Mouse (Mus musculus) E14TG2a.4 (cell line): ENCODE measurements around the gene Cldn10.
"Not testable (repeated sequence)": the region's sequence is repeated elsewhere in the genome, so short reads cannot be mapped to it uniquely, and the experiment has no call there.

Source experiments
- H3K27me3 ChIP-seq: 2 replicates; pipeline ENCODE4 v1.6.1; 2014; ENCODE audit warnings: low read length, control low read depth; ENCODE audit not compliant: insufficient read depth
- H3K36me3 ChIP-seq: 2 replicates; pipeline ENCODE4 v1.6.1; 2014; ENCODE audit warnings: low read length, control low read depth; ENCODE audit not compliant: insufficient read depth
- H3K4me1 ChIP-seq: replicated peaks from 2 replicates; pipeline ENCODE4 v1.6.1; 2014; ENCODE audit warnings: low read depth, low read length, control low read depth
- H3K4me3 ChIP-seq: replicated peaks from 2 replicates; pipeline ENCODE4 v1.5.1; 2014; ENCODE audit warnings: mild to moderate bottlenecking, low read length
- H3K9me3 ChIP-seq: 2 replicates; pipeline ENCODE4 v1.6.1; 2014; ENCODE audit warnings: low read length, control low read depth
- CTCF ChIP-seq: conservative IDR thresholded peaks from 2 replicates; pipeline ENCODE4 v1.5.1; 2014; ENCODE audit warnings: low read length
- NANOG ChIP-seq: IDR thresholded peaks from 2 replicates; pipeline ENCODE4 v1.6.1; 2014; ENCODE audit warnings: borderline replicate concordance, low read length, mixed read lengths
- POU5F1 ChIP-seq: IDR thresholded peaks from 2 replicates; pipeline ENCODE4 v1.6.1; 2014; ENCODE audit warnings: low read length, borderline replicate concordance

The Cldn10 gene

DNA sequence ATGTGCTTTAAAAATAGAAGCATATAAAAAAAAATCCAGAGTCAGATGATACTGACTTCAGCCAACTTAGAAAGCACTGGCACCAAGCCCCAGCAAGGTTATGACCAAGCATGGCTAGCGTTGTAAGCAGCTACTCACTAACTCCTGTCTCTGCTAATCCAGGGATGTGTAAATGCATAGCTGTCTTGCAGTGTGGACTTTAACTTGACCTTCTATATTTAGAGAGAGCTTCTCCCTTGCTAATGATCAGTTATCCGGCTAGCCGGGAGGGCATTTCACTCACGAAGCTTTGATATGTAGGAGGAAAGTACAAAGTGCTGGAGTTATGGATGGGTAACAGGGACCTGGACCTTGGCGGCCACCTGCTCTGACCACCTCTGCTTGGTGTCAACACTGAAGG, 19.9 kb downstream of the Cldn10 start:
- Histone ChIP-seq H3K27me3 (peaks cover 5% of the 10 kb centered on the region; the same call in 1 of the 2 replicates), H3K36me3 (no peaks in the 10 kb centered on the region), H3K9me3 (peaks cover 4% of the 10 kb centered on the region; the same call in 1 of the 2 replicates), H3K4me3 (no peak overlapping the region), H3K4me1 (peaks cover 12% of the 10 kb centered on the region)
- TF ChIP-seq CTCF (no peak), POU5F1 (no peak), NANOG (no peak)

DNA sequence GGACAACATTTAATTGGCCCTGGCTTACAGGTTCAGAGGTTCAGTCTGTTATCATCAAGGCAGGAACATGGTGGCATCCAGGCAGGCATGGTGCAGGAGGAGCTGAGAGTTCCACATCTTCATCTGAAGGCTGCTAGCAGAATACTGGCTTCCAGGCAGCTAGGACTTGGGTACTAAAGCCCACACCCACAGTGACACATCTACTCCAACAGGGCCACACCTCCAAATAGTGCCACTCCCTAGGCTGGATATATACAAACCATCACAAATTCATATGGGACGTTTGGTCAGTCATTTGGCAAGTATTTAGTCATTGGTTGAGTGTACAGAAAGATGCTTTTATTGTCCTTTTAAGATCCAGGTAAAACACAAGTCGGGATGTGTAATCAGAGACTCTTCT, 20.5 kb downstream of the Cldn10 start:
- H3K27me3 ChIP-seq, H3K9me3 ChIP-seq, H3K36me3 ChIP-seq, H3K4me3 ChIP-seq: not testable (repeated sequence)
- H3K4me1 ChIP-seq, result peaks cover 12% of the 10 kb centered on the region

DNA sequence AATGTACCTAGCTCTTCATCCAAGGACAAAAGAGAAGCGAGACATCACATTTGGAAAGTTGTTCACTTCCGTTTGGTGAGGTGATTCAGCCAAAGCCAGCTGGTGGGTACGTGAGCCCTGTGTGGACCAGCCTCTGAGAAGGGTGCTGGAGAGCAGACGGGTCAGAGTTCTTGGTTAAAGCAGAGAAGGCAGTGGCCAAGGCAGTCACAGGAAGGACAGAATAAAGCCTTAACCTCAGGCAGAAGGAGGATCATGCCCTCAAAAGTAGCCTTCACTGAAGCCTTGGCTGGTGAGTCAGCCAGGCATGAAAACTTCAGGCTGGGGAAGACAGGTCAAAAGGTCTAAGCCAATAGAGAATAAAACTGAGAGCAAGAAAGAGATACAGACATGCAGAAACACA, 22.0 kb downstream of the Cldn10 start:
- H3K4me3 ChIP-seq, result no peak overlapping the region
- no peaks in the 10 kb centered on the region for H3K36me3 ChIP-seq
- TF ChIP-seq CTCF, result no peak
- no peak for TF ChIP-seq NANOG
- peaks cover 4% of the 10 kb centered on the region; the same call in 1 of the 2 replicates for H3K9me3 ChIP-seq
- H3K4me1 ChIP-seq, result peaks cover 3% of the 10 kb centered on the region
- H3K27me3 ChIP-seq, result peaks cover 14% of the 10 kb centered on the region; the same call in 1 of the 2 replicates

GRCm38 (mm10) chr14:118811256-118811655, 23.5 kb downstream of the Cldn10 start:
- not testable (repeated sequence) for H3K4me1 ChIP-seq
- peaks cover 16% of the 10 kb centered on the region; the same call in 1 of the 2 replicates for H3K27me3 ChIP-seq

DNA sequence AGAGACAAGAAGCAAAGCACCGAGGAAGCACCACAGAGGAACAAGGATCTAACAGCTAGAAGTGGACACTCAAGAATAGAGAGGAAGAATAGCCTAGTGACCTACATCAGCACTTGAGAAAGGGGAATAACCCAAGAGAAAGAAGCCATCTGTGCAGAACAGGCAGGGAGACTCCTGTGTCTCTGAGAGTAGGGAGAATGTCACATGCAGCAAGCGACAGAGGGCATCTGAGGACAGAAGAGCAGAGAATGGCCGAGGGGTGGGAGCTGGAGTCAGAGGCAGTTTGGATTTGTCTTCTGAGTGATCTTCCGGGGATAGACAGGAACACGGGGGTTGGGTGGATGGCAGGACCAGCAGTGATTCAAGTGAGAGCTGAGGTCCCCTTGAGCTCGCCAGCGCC, 25.4 kb downstream of the Cldn10 start:
- no peaks in the 10 kb centered on the region for H3K4me1 ChIP-seq
- peaks cover 16% of the 10 kb centered on the region; the same call in 1 of the 2 replicates for H3K27me3 ChIP-seq
- H3K4me3 ChIP-seq, result no peak overlapping the region
- TF ChIP-seq NANOG (no peak), CTCF (no peak), POU5F1 (no peak)
- peaks cover 15% of the 10 kb centered on the region for H3K9me3 ChIP-seq
- H3K36me3 ChIP-seq, result no peaks in the 10 kb centered on the region

More at GRCm38 (mm10) chr14:118811256-118811655, 23.5 kb downstream of the Cldn10 start:
- H3K36me3 ChIP-seq, H3K9me3 ChIP-seq, H3K4me3 ChIP-seq: not testable (repeated sequence)

GRCm38 (mm10) chr14:118816503-118816902, 28.8 kb downstream of the Cldn10 start:
- H3K9me3 ChIP-seq, result peaks cover 15% of the 10 kb centered on the region
- no peaks in the 10 kb centered on the region for H3K36me3 ChIP-seq
- H3K27me3 ChIP-seq, result peaks cover 20% of the 10 kb centered on the region
- no peak overlapping the region for H3K4me3 ChIP-seq
- H3K4me1 ChIP-seq, result peaks cover 7% of the 10 kb centered on the region; the same call in 1 of the 2 replicates
- no peak for TF ChIP-seq POU5F1
- TF ChIP-seq CTCF, result peak; percentile 92

GRCm38 (mm10) chr14:118820111-118820510, 32.4 kb downstream of the Cldn10 start:
- H3K4me1 ChIP-seq, result peaks cover 7% of the 10 kb centered on the region; the same call in 1 of the 2 replicates
- peaks cover 15% of the 10 kb centered on the region for H3K9me3 ChIP-seq
- TF ChIP-seq CTCF (peak; percentile 99), POU5F1 (no peak), NANOG (no peak)
- no peaks in the 10 kb centered on the region for H3K36me3 ChIP-seq
- no peak overlapping the region for H3K4me3 ChIP-seq
- H3K27me3 ChIP-seq, result peaks cover 10% of the 10 kb centered on the region

DNA sequence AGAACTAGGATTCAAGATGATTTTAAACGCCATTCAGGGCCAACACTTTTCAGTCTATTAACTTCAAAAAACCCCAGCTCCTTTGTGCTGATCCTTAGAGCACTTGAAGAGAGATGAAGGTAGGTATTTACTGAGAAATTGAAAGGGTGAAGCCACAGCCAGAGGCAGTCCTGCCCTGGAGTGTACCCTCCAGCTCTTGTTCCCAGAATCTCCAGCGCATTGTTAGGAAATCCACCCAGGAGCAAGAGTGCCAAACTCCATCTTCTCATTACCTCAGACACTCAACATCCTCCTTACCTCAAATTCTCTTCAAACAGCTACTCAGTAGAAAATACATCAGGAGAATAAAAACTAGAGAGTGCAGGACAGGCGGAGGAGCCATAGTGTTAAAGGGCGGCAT, 35.1 kb downstream of the Cldn10 start:
- Histone ChIP-seq H3K4me1 (peaks cover 14% of the 10 kb centered on the region), H3K36me3 (no peaks in the 10 kb centered on the region), H3K4me3 (no peak overlapping the region), H3K27me3 (peaks cover 8% of the 10 kb centered on the region), H3K9me3 (peaks cover 7% of the 10 kb centered on the region)
- TF ChIP-seq NANOG (no peak), CTCF (no peak)

DNA sequence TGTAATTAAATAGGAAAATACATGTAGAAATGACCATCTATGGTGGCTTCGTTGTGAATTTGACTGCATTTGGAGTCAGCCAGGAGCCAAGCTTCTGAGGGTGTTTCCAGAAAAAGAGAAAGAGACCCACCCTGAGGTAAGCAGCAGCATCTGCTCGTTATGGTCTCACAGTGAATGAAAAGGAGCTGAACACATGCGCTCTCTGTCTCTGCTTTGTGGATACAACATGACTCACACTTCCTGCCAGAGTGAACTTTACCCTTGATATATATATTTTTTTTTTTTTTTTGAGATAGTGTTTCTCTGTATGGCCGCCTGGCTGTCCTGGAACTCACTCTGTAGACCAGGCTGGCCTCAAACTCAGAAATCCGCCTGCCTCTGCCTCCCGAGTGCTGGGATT, 35.6 kb downstream of the Cldn10 start:
- Histone ChIP-seq H3K36me3 (no peaks in the 10 kb centered on the region), H3K4me1 (peaks cover 17% of the 10 kb centered on the region), H3K4me3 (no peak overlapping the region), H3K9me3 (peaks cover 2% of the 10 kb centered on the region), H3K27me3 (peaks cover 8% of the 10 kb centered on the region)
- no peak for TF ChIP-seq CTCF
- TF ChIP-seq POU5F1, result no peak
- TF ChIP-seq NANOG, result no peak

- no peaks in the 10 kb centered on the region for H3K9me3 ChIP-seq
- peaks cover 2% of the 10 kb centered on the region; the same call in 1 of the 2 replicates for H3K27me3 ChIP-seq
- no peak overlapping the region for H3K4me3 ChIP-seq
- H3K4me1 ChIP-seq, result peaks cover 10% of the 10 kb centered on the region
- no peaks in the 10 kb centered on the region for H3K36me3 ChIP-seq
- no peak for TF ChIP-seq NANOG
- no peak for TF ChIP-seq POU5F1
- no peak for TF ChIP-seq CTCF
These were observed 38.6 kb downstream of the Cldn10 start for GRCm38 (mm10) chr14:118826346-118826745.
